Mouse (Mus musculus) midbrain, postnatal 0 days (tissue): Measurements from ENCODE around the gene Mib2. TPM values are rescaled to one million over a fixed set of nuclear protein-coding genes. Genes with fewer than 3 reads are reported as not detected.
"Not testable (repeated sequence)": the region's sequence is repeated elsewhere in the genome, so short reads cannot be mapped to it uniquely, and the experiment has no call there.

Experiments
- ATAC-seq: fragments of 200-750 bp; cut with Nextera tagmentation; 2 replicates; pipeline ENCODE4 v1.8.0; 2017; ENCODE audit warnings: moderate number of reproducible peaks, mild to moderate bottlenecking, moderate TSS enrichment, moderate library complexity; ENCODE audit not compliant: low FRiP score
- DNase-seq: peaks from one replicate; pipeline ENCODE4 v3.0.0-alpha.2; 2015; ENCODE audit warnings: low spot score
- H3K27ac ChIP-seq: fragments of 300-500 bp; sonication (generic); 2 replicates; pipeline ENCODE4 v1.5.1; 2014; ENCODE audit warnings: low read depth, mild to moderate bottlenecking, low read length, mixed read lengths
- H3K27me3 ChIP-seq: fragments of 300-500 bp; sonication (generic); 2 replicates; pipeline ENCODE4 v1.6.1; 2014; ENCODE audit warnings: low read length, control low read depth, mixed read lengths; ENCODE audit not compliant: insufficient read depth
- H3K36me3 ChIP-seq: fragments of 300-500 bp; sonication (generic); 2 replicates; pipeline ENCODE4 v1.6.1; 2014; ENCODE audit warnings: low read length, control low read depth, mixed read lengths; ENCODE audit not compliant: insufficient read depth
- H3K4me1 ChIP-seq: fragments of 300-500 bp; sonication (generic); 2 replicates; pipeline ENCODE4 v1.6.1; 2014; ENCODE audit warnings: mild to moderate bottlenecking, control low read depth, antibody characterized with exemption, low read length, mixed read lengths; ENCODE audit not compliant: insufficient read depth
- H3K4me2 ChIP-seq: fragments of 300-500 bp; sonication (generic); 2 replicates; pipeline ENCODE4 v1.6.1; 2014; ENCODE audit warnings: low read depth, mild to moderate bottlenecking, low read length, mixed read lengths; ENCODE audit not compliant: poor library complexity, severe bottlenecking
- H3K4me3 ChIP-seq: fragments of 300-500 bp; sonication (generic); 2 replicates; pipeline ENCODE4 v1.5.1; 2014; ENCODE audit warnings: low read depth, mild to moderate bottlenecking, low read length, moderate library complexity
- H3K9ac ChIP-seq: fragments of 300-500 bp; sonication (generic); replicated peaks from 2 replicates; pipeline ENCODE4 v1.6.1; 2014; ENCODE audit warnings: mild to moderate bottlenecking, low read length, moderate library complexity, mixed read lengths; ENCODE audit not compliant: poor library complexity, severe bottlenecking
- H3K9me3 ChIP-seq: fragments of 300-500 bp; sonication (generic); 2 replicates; pipeline ENCODE4 v1.6.1; 2016; ENCODE audit warnings: low read length, control low read depth
- CTCF ChIP-seq: IDR thresholded peaks from 2 replicates; pipeline ENCODE4 v1.5.1; 2016; ENCODE audit warnings: antibody characterized with exemption, mild to moderate bottlenecking
- WGBS: fragments of 180-500 bp; shearing (Covaris S2); extraction: QIAGEN DNeasy Blood & Tissue Kit; methylation state at CpG from one replicate; pipeline ENCODE4 v1.1.7; 2014; 5-methylcytosine and 5-hydroxymethylcytosine counted together
- polyA plus RNA-seq: library from polyadenylated mRNA; unstranded; fragments of >200 nt; fragmentation: Nextera tagmentation; extraction: Ambion mirVana; gene quantifications from 2 replicates; pipeline ENCODE4 v1.2.1, GENCODE M21; 2015
- total RNA-seq: library from RNA; depleted of rRNA; stranded (reverse); fragments of >200 nt; gene quantifications from 2 replicates; pipeline ENCODE4 v1.2.3, GENCODE M21; 2014

Mib2 gene
- total and polyA plus RNA-seq, 2 experiments from 2014 or later, result 49.3 to 115 TPM

GRCm38 (mm10) chr4:155653086-155653450 is 15.9 kb downstream of the Mib2 start, which contains the start of gene Mmp23:
TSS of gene Mmp23 (minus strand) at chr4:155653384.
- peaks cover 44% of the 10 kb centered on the region for H3K27me3 ChIP-seq
- no peaks in the 10 kb centered on the region for H3K9me3 ChIP-seq
- 1% methylated on average over 33 of the region's 33 CpGs for WGBS
- H3K36me3 ChIP-seq, result peaks cover 69% of the 10 kb centered on the region
- H3K4me1 ChIP-seq, result peaks cover 3% of the 10 kb centered on the region; the same call in 1 of the 2 replicates
- H3K4me2 ChIP-seq, result peak within 1 kb of the TSS; percentile 61
- no peak for ATAC-seq
- peak; percentile 3; the same call in 1 of the 2 replicates for TF ChIP-seq CTCF
- H3K27ac ChIP-seq, result no peak within 1 kb of the TSS
- peak; percentile 12 for DNase-seq
- H3K9ac ChIP-seq, result peak within 1 kb of the TSS; percentile 54; the same call in 1 of the 2 replicates
- peak within 1 kb of the TSS; percentile 32 for H3K4me3 ChIP-seq

- ATAC-seq, result no peak
- WGBS, result 27% methylated on average over 35 of the region's 36 CpGs
- DNase-seq, result no peak
- Histone ChIP-seq H3K27me3 (peaks cover 44% of the 10 kb centered on the region), H3K36me3 (peaks cover 69% of the 10 kb centered on the region), H3K4me3 (peak overlapping the region; percentile 32), H3K9ac (peak overlapping the region; percentile 54; the same call in 1 of the 2 replicates), H3K27ac (no peak overlapping the region), H3K9me3 (no peaks in the 10 kb centered on the region), H3K4me1 (peaks cover 3% of the 10 kb centered on the region; the same call in 1 of the 2 replicates), H3K4me2 (peak overlapping the region; percentile 61)
- no peak for TF ChIP-seq CTCF
These were observed 16.5 kb downstream of the Mib2 start for GRCm38 (mm10) chr4:155652283-155653085.

GRCm38 (mm10) chr4:155651553-155652269 is 17.3 kb downstream of the Mib2 start:
- Histone ChIP-seq H3K4me3 (no peak overlapping the region), H3K9ac (no peak overlapping the region), H3K4me2 (no peak overlapping the region), H3K4me1 (peaks cover 3% of the 10 kb centered on the region; the same call in 1 of the 2 replicates), H3K27ac (no peak overlapping the region), H3K9me3 (no peaks in the 10 kb centered on the region), H3K36me3 (peaks cover 65% of the 10 kb centered on the region), H3K27me3 (peaks cover 43% of the 10 kb centered on the region)
- ATAC-seq (no peak), DNase-seq (no peak)
- WGBS, result 76% methylated on average over 15 of the region's 15 CpGs
- TF ChIP-seq CTCF, result no peak

- DNase-seq (no peak), ATAC-seq (no peak)
- Histone ChIP-seq H3K27ac (no peak overlapping the region), H3K9me3 (no peaks in the 10 kb centered on the region), H3K9ac (no peak overlapping the region), H3K4me1 (peaks cover 3% of the 10 kb centered on the region; the same call in 1 of the 2 replicates), H3K4me3 (no peak overlapping the region), H3K4me2 (no peak overlapping the region), H3K27me3 (peaks cover 24% of the 10 kb centered on the region), H3K36me3 (peaks cover 54% of the 10 kb centered on the region)
- WGBS, result 92% methylated on average over 11 of the region's 11 CpGs
- TF ChIP-seq CTCF, result no peak
These were observed 19.6 kb downstream of the Mib2 start for GRCm38 (mm10) chr4:155649355-155649754.

- Histone ChIP-seq H3K4me1 (no peaks in the 10 kb centered on the region), H3K9me3 (no peaks in the 10 kb centered on the region), H3K9ac (no peak overlapping the region), H3K36me3 (peaks cover 76% of the 10 kb centered on the region), H3K27ac (no peak overlapping the region), H3K4me3 (no peak overlapping the region), H3K27me3 (peaks cover under 1% of the 10 kb centered on the region; the same call in 1 of the 2 replicates), H3K4me2 (no peak overlapping the region)
- no peak for ATAC-seq
- no peak for DNase-seq
- WGBS, result 97% methylated on average over 5 of the region's 5 CpGs
- TF ChIP-seq CTCF, result no peak
These were observed 23.3 kb downstream of the Mib2 start for GRCm38 (mm10) chr4:155645721-155646120.

GRCm38 (mm10) chr4:155645308-155645707 is 23.7 kb downstream of the Mib2 start, which contains the start of gene Gm10563:
TSS of gene Gm10563 (minus strand) at chr4:155645408.
- not testable (repeated sequence) for H3K4me1 ChIP-seq, H3K9ac ChIP-seq, H3K4me2 ChIP-seq, H3K4me3 ChIP-seq, H3K27me3 ChIP-seq, H3K27ac ChIP-seq, DNase-seq, ATAC-seq, H3K9me3 ChIP-seq
- peaks cover 76% of the 10 kb centered on the region for H3K36me3 ChIP-seq
- WGBS, result 92% methylated on average over 2 of the region's 2 CpGs
